Mouse (Mus musculus) ES-Bruce4 (cell line): ENCODE results near the gene Muc13.

Experiments used
- EP300 ChIP-seq: IDR thresholded peaks from 2 replicates; pipeline ENCODE4 v1.6.1; 2011; ENCODE audit warnings: low read depth, low read length; ENCODE audit not compliant: insufficient read depth
- POLR2A ChIP-seq: IDR thresholded peaks from one replicate; pipeline ENCODE4 v1.8.1; 2011; ENCODE audit warnings: low read length; ENCODE audit not compliant: insufficient read depth

- no peak for TF ChIP-seq POLR2A
- no peak for TF ChIP-seq EP300
Observed at GRCm38 (mm10) chr16:33858766-33859165, 64.9 kb downstream of the Muc13 start.
